Mouse (Mus musculus): ENCODE measurements around the gene Pygm. TPM values are rescaled to one million over a fixed set of nuclear protein-coding genes. Genes with fewer than 3 reads are reported as not detected.

Pygm gene
- total RNA-seq, 2 experiments from 2014 or later = 1,171 to 1,191 TPM

GRCm38 (mm10) chr19:6382323-6382924 lies 1.8 kb upstream of the Pygm start:
- intact Hi-C loops (cut with DNase I) = no loop called here
- DNase-seq = no peak

- intact Hi-C loops (cut with DNase I) = no loop called here
- DNase-seq = no peak
Measured at GRCm38 (mm10) chr19:6383470-6383869, 729 bp upstream of the Pygm start.

- intact Hi-C loops (cut with DNase I) = no loop called here
- DNase-seq = peak in 1 of 2 experiments; percentile 56
Measured at GRCm38 (mm10) chr19:6384954-6385353, 755 bp downstream of the Pygm start.

DNA sequence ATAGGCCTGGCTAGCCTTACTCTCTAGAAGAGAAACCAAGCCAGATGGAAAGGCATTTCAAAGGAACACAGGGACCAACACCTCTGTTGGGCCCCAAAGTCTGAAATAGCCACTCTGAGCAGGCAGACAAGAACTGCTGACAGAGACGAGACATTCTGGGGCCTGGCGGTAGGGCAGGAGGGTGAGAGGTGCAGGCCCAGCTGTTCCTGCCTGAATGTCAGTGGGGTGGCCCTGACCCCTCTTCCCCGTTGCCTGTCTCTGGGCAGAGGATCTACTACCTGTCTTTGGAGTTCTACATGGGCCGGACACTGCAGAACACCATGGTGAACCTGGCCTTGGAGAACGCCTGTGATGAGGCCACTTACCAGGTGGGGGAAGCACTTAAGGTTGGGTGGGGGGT lies 1.2 kb downstream of the Pygm start:
- DNase-seq = no peak
- intact Hi-C loops (cut with DNase I) = no loop called here

DNA sequence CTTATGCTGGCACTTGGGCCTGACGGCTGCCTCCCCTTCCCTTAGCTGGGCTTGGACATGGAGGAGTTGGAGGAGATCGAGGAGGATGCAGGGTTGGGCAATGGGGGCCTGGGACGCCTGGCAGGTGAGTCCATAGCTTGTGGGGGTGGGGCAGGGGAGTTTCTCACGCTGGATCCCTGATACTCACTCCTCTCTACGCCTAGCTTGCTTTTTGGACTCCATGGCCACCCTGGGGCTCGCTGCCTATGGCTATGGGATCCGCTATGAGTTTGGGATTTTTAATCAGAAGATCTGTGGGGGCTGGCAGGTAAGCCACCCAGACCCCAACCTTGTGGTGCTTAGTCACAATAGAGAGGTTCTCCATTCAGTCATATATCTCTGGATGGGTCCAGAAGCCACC lies 1.6 kb downstream of the Pygm start:
- no peak for DNase-seq

DNA sequence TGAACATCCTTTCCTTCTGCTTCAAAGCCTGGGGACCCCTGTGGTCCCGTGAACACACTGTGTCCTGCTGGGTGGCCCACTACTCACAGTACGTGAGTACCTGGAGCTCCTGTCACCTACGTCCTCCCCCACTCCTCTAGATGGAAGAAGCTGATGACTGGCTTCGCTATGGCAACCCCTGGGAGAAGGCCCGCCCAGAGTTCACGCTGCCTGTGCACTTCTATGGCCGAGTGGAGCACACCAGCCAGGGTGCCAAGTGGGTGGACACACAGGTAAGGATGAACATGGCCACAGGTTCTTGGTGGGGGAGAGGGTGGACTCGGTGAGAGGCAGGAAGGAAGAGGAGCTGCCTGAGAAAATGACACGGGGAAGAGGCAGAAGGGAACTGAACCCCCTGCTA lies 2.0 kb downstream of the Pygm start:
- intact Hi-C loops (cut with DNase I) = no loop called here
- no peak for DNase-seq

More for the DNA sequence above, 1.6 kb downstream of the Pygm start:
- intact Hi-C loops (cut with DNase I) = no loop called here

- peak; percentile 34 to 52 for DNase-seq
- intact Hi-C loops (cut with DNase I) = no loop called here
Measured at GRCm38 (mm10) chr19:6388006-6388405, 3.8 kb downstream of the Pygm start.

GRCm38 (mm10) chr19:6389803-6390202 lies 5.6 kb downstream of the Pygm start:
- intact Hi-C loops (cut with DNase I) = no loop called here
- DNase-seq = no peak

- no peak for DNase-seq
- intact Hi-C loops (cut with DNase I) = no loop called here
Measured at GRCm38 (mm10) chr19:6390251-6390650, 6.1 kb downstream of the Pygm start.

- no peak for DNase-seq
- intact Hi-C loops (cut with DNase I) = no loop called here
Measured at GRCm38 (mm10) chr19:6392743-6393393, 8.7 kb downstream of the Pygm start.

GRCm38 (mm10) chr19:6393637-6394036 lies 9.4 kb downstream of the Pygm start:
- intact Hi-C loops (cut with DNase I) = no loop called here
- no peak for DNase-seq

- DNase-seq = no peak
- intact Hi-C loops (cut with DNase I) = no loop called here
Measured at GRCm38 (mm10) chr19:6396237-6396636, 12.0 kb downstream of the Pygm start.

DNA sequence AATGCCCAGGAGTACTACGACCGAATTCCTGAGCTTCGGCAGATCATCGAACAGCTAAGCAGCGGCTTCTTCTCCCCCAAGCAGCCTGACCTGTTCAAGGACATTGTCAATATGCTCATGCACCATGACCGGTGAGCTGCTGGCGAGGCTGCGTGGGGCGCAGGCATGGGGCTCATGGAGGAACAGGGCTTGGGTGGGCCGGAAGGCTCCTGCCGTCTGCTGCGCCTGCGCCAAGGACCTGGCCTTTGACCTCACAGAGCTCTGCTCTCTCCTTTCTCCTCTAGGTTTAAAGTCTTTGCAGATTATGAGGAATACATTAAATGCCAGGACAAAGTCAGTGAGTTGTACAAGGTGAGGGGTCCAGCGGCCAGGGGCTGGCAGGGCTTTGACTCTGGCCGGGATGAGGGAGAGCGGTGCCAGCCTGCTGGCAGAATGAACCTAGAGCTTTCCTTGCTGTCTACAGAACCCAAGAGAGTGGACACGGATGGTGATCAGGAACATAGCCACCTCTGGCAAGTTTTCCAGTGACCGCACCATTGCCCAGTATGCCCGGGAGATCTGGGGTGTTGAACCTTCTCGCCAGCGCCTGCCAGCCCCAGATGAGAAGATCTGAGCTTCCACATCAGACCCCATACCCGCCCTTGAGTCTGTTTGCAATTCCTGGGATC lies 13.5 kb downstream of the Pygm start:
- intact Hi-C loops (cut with DNase I) = loop anchor here (2.0 kb wide), 3 partner anchors 23 to 57 kb away; partner anchors contain the start of gene Map4k2
- no peak for DNase-seq

DNA sequence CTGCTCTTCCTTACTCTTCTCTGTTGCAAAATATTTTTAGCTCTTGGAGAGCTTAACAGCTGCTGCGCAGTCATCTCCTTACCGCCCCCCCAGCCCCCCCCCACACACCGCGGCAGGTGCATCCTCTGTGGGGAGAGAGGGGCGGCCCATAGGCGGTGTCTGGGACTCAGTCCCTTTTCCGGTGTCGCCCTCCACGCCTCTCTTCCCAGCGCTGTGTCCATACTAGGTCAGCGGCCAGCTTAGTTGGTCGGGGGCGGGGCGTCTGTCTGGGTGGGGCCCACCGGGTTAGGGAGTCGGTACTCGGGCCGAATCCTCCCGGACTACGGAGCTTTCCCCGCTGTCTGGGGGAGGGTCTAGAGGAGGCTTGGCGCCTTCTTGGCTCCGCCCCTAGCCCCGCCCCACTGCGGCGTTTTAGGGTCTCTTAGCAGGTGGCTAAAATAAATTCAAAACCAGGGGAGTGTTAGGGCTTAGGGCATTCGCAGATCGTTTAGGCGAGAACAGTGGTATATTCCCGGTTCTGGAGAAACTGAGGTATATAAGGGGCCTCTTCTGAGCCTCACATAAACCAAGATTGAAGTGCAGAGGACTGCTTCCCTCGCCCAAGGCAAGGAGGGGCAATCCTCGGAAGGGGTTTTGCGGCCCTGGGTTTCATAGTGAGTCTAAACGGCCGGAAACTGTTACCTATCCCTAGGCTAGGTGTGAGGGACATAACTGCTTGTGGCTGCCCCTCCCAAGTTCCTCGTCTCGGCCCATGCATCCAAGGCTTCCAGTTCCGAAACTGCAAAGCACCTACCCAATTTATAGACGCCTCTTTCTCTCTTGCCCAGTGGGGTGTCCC lies 14.5 kb downstream of the Pygm start:
- peak; percentile 78 to 84 for DNase-seq
- intact Hi-C loops (cut with DNase I) = loop anchor here (2.0 kb wide), 3 partner anchors 24 to 58 kb away; partner anchors contain the start of gene Map4k2

- intact Hi-C loops (cut with DNase I) = loop anchor here (2.0 kb wide), 4 partner anchors 25 to 59 kb away; partner anchors contain the start of gene Map4k2
- DNase-seq = peak; percentile 77 to 83
Measured at GRCm38 (mm10) chr19:6399285-6400095, 15.3 kb downstream of the Pygm start, which contains the start of gene Rasgrp2. Gene Rasgrp2 (plus strand): TSS chr19:6399340.

DNA sequence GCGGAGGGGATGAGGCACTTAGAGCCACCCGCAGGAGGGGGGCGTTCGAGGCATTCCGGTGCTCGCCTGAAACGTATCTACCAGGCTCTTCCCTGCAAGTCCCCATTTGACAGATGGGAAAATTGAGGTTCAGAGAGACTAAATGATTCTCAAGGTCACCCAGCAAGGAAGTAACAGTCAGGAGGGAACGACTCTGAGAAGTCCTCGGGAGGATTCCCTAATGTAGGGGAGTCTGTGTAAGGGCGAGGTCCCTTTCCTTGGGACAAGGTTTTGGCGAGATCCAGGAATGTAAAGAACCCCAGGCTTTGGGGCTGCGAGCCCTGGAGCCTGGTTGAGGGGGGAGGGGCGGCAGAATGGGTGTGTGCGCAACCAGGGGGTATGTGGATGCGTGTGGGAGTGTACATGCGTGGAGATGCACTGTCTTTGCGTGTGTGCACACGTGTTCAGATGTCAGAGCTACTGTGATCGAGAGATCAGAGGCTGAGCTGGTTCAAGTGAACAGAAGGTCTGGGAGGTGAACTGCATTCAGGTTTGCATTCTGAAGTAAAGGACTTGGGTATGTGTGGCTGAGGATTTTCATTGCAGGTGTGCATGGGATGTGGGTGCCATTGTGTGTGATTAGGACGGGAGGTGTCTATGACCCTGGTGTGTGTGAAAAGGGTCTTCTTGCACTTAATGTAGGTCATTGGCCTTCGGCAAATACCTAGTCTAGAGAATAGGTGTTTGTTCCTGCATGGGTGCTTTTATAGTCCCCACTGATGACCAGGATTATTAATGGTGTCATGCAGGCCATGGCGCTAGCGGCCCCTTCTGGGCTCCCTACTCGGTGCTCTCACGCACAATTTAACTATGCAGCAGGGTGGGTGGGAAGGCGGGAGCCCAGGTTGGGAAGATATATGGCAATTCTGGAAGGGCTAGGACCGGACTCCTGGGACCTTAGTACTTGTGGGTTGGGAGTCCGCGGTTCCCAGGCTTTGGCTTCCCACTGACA lies 16.2 kb downstream of the Pygm start:
- intact Hi-C loops (cut with DNase I) = loop anchor here (2.0 kb wide), 1 partner anchor 52 kb away; no protein-coding TSS in a partner anchor
- peak in 1 of 2 experiments; percentile 39 for DNase-seq

GRCm38 (mm10) chr19:6401131-6401815 lies 17.1 kb downstream of the Pygm start:
- intact Hi-C loops (cut with DNase I) = loop anchor here (2.0 kb wide), 1 partner anchor 52 kb away; no protein-coding TSS in a partner anchor

GRCm38 (mm10) chr19:6401951-6402350 lies 17.8 kb downstream of the Pygm start:
- DNase-seq = peak; percentile 43 to 50
- intact Hi-C loops (cut with DNase I) = loop anchor here (2.0 kb wide), 1 partner anchor 51 kb away; no protein-coding TSS in a partner anchor

More at GRCm38 (mm10) chr19:6401131-6401815, 17.1 kb downstream of the Pygm start:
- peak; percentile 90 to 92 for DNase-seq

All from heart, postnatal 36 days (tissue).